Mouse (Mus musculus): ENCODE measurements around the gene Cwc25.
"Not testable (repeated sequence)": the region's sequence is repeated elsewhere in the genome, so short reads cannot be mapped to it uniquely, and the experiment has no call there.

Cwc25 gene

DNA sequence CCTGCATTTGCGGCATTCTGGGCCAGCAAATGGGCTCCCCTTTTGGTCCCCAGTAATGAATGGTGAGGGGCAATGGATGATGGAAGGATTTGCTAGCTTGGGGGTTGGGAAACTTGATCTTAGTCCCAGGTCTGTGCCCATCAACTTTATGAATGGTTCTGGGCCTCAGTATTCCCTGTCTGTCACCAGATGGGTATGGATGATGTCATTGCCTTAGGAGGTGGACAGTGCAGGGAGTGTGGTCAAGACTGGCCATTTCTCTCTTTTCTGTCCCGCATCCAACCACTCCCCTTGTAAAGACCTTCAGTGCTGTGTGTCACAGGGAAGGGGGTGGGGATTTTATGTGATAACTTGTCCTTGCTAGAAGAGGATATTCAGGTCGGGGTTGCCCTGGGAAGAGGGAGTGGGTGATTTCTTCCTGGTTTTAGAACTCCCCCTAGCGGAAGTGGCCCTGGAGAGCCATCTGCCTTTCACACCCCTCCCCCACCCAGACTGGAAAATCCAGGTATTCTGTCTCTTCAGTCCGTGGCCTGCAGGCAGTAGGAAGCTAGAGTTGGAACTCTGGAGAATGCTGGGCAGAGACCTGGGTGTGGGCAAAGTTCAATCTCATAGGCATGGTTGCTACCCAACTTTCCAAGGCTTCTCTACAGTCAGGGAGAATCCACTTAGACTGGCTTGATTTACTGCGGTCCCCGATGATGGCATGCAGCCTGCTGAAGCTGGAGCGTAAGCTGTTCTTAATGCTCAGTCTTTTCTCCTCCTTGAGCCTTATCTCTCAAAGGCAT is 35.2 kb upstream of the Cwc25 start:
- DNase-seq (ENCODE audit: low spot score in 2 of 2): no peak

GRCm38 (mm10) chr11:97800691-97801408 is 34.5 kb upstream of the Cwc25 start:
- DNase-seq (ENCODE audit: low spot score in 2 of 2): no peak

DNA sequence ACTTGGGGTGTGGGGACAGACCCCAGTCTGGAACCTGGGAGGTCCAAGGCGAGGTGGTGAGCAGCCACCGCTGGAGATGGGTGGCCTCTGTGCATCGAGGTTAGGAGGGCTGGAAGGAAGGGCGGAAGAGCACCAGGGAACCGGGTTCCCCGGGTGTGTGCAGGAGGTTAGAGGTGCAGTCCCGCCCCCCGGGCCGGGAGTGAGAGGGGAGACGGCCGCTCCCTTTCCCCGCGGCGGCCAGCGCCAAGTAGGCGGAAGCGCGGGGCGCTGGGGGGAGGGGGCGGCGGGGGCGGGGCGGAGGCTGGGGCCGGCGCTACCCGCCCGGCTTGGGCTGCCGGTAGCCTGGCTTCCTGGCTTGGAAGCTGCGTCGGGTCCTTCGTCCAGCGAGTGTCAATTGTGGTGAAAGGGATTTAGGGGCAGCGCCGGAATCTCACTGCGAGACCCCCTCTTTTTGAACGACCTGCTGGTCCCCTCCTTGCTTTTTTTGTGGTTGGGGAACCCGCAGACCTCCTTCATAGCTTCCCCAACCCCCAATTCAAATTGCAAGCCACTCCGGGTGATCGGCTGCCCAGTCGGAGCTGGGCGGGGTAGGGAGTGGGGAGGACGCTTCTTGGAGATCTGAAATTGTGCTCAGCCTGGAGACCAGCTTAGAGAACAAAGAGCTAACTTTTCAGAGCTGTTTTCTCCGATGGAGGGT is 33.8 kb upstream of the Cwc25 start:
- DNase-seq (ENCODE audit: low spot score in 2 of 2): peak; percentile 82 to 85

- DNase-seq (ENCODE audit: low spot score in 2 of 2): peak; percentile 88 to 92
Observed at GRCm38 (mm10) chr11:97799146-97799993, 33.0 kb upstream of the Cwc25 start.

DNA sequence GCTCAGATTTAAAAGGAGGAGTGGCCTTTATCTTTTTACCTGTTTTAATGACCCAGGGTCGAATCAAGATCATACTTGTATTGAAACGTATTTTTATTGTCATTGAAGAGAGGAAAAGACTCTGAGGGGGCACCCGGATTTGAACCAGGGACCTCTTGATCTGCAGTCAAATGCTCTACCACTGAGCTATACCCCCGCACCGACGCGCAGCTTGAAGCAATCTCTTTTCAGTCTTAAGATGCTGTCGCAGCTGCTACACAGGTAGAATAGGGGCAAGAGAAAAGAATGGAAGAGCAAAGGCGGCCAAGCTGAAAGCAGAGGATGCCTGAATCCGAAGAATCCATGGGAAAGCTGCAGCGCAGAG is 32.4 kb upstream of the Cwc25 start, which contains the start of gene Lasp1:
Lasp1 (plus strand) TSS at position 219 of the 364 bp plus-strand sequence.
- DNase-seq (ENCODE audit: low spot score in 2 of 2): peak; percentile 79 to 89

DNA sequence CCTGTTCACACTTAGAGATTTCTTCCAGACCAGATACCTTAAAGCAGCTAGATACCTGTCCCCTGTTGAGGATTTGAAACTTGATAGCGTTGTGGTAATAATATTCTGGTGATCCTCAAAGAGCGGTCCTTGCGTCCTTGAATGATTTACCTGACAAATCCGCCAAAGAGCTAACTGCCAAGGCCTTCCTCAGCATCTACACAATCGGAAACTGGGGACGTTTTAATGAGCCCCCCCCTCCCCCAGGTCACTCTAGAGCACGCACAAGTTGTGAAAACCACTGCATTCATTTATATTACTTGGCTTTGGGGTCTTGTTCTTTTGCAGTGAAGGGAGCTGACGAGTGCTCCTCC is 31.7 kb upstream of the Cwc25 start:
- DNase-seq (ENCODE audit: low spot score in 2 of 2): no peak

- no peak for DNase-seq (ENCODE audit: low spot score in 2 of 2)
Observed at GRCm38 (mm10) chr11:97797369-97798082, 31.2 kb upstream of the Cwc25 start.

GRCm38 (mm10) chr11:97796910-97797309 is 30.6 kb upstream of the Cwc25 start:
- DNase-seq (ENCODE audit: low spot score in 2 of 2): peak in 1 of 2 experiments; percentile 73

DNA sequence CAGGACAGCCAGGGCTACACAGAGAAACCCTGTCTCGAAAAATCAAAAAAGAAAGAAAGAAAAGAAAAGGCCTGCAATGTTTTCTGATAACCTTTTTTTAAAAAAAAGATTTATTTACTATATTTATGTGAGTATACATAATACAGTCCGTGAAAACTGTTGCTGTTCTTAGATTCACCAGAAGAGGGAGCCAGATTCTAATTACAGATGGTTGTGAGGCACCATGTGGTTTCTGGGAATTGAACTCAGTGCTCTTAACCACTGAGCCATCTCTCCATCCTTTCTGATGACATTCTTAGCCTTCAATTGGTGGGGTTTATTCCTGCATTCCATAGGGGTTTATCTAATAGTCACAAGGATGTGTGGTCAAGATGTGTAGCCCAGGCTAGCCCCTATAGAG is 26.8 kb upstream of the Cwc25 start:
- DNase-seq (ENCODE audit: low spot score in 2 of 2): peak in 1 of 2 experiments; percentile 71

- DNase-seq (ENCODE audit: low spot score in 2 of 2): not testable (repeated sequence)
Observed at GRCm38 (mm10) chr11:97790778-97791438, 24.6 kb upstream of the Cwc25 start.

GRCm38 (mm10) chr11:97789727-97790126 is 23.4 kb upstream of the Cwc25 start:
- DNase-seq (ENCODE audit: low spot score in 2 of 2): no peak

DNA sequence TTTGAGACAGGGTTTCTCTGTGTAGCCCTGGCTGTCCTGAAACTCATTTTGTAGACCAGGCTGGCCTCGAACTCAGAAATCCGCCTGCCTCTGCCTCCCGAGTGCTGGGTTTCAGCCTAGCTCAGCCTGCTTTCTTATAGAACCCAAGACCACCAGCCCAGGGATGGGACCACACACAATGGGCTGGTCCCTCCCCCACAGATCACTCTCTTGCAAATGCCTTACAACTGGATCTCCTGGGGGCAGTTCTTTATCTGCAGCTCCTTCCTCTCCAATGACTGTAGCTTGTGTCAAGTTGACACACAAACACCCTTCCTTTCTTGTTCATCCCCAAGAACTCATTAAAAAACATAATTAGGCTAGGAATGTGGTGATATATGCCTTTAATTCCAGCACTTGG is 21.6 kb upstream of the Cwc25 start:
- no peak for DNase-seq (ENCODE audit: low spot score in 2 of 2)

DNA sequence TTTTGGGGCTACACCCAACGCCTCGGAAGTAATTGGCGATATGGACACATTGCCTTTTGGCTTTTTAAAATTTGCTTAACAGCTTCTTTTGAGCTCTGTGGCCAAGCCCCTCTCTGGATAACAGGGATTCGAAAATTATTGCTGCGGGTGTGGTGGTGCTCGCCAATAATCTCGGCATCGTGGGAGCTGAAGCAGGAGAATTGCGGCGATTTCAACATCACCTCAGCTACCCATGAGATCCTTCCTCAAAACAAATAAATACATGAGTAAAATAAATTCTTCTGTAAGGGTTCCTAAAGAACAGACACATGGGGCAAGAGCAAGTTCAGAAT is 16.2 kb upstream of the Cwc25 start:
- DNase-seq (ENCODE audit: low spot score in 2 of 2): no peak

GRCm38 (mm10) chr11:97781832-97782563 is 15.6 kb upstream of the Cwc25 start, which contains the start of gene Rpl23:
TSS of gene Rpl23 (minus strand) at chr11:97782437.
- peak; percentile 98 to 99 for DNase-seq (ENCODE audit: low spot score in 2 of 2)

DNA sequence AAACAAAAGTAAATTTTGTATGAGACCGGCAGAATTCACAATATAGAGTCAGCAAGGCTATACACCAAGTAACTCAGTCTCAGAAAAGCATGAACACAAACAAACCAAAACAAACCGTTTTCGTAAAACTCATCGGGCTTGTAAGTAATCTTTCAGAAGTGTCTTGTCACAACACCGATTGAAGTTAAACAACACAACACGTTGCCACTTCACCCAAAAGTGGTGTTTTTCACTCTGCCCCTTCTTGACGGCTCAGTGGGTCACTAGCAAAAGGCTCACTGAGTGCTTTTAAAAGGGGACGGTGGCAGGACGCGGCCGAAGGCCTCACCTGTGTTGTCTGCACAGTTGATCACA is 15.1 kb upstream of the Cwc25 start:
- no peak for DNase-seq (ENCODE audit: low spot score in 2 of 2)

GRCm38 (mm10) chr11:97779968-97780701 is 13.8 kb upstream of the Cwc25 start:
- no peak for DNase-seq (ENCODE audit: low spot score in 2 of 2)

DNA sequence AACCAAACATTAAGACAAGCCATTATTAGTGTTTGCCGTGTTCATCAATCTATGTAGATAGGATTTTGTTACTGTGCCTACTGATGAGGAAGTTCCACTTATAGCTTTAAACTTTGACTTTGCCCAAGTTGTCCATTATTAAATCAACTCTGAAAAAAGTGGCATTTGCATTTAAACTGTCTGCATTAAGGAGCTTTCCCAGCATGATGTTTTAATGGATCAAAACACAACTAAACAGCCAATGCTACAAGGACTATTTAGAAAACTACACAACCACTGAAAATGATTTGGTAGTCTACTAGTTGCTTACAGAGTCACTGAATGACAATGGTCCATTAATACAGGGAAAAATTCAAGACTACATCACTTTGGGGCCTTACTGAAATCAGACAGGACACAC is 12.6 kb upstream of the Cwc25 start:
- DNase-seq (ENCODE audit: low spot score in 2 of 2): no peak

- DNase-seq (ENCODE audit: low spot score in 2 of 2): no peak
Observed at GRCm38 (mm10) chr11:97777129-97777529, 10.8 kb upstream of the Cwc25 start.

GRCm38 (mm10) chr11:97776497-97777128 is 10.3 kb upstream of the Cwc25 start:
- no peak for DNase-seq (ENCODE audit: low spot score in 2 of 2)
